In the genomic region with DNA sequence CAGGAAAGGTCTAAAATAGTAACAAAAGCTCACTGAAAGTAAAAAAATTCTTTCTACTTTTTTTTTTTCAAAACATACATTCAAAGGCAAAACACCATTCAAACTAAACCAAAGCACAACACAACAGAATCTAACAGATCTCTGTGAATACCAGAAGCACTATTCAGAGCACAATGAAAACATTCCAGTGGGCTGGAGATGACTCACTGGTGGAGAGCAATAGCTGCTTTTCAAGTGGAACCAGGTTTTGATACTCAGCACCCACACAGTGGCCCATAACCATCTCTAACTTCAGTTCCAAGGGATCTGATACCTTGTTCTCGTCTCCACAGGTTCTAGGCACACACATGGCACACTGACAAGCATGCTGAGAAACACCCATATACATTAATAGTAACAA, we compare ENCODE assay signal across 20 mouse cellular contexts. TPM values are rescaled to one million over a fixed set of nuclear protein-coding genes. Genes with fewer than 3 reads are reported as not detected.
DNase-seq lines count a peak whose midpoint lies in the region; ATAC-seq and TF ChIP-seq lines count a peak whose summit lies in the region.
"Had no signal": no experiment of that assay in that cellular context is flagged by ENCODE, and none has a peak within 500 bp of the region (broad histone marks: within the 10 kb centered on the region; RNA-seq: fewer than 3 reads in every experiment).

No protein-coding gene starts in this region.

- peaks cover 69% of the 10 kb centered on the region for H3K79me3 ChIP-seq in C2C12 (ENCODE audit: low read depth)

- peak; percentile 15 for DNase-seq in embryonic facial prominence, embryonic 14.5 days (ENCODE audit: low spot score)
- no peak for DNase-seq in embryonic facial prominence, embryonic 10.5 days (ENCODE audit: low spot score)
- DNase-seq in lung, postnatal 0 days (ENCODE audit: low spot score): peak; percentile 60
- no peak for DNase-seq in lung, postnatal 4 days
- peak; percentile 26 for DNase-seq in fat pad, adult 2 months (ENCODE audit: extremely low read depth, low read depth, low spot score)
- DNase-seq in gastrocnemius, postnatal 4 days (ENCODE audit: low spot score in 2 of 2): no peak
- no peak for DNase-seq in gastrocnemius, adult 8-10 months (ENCODE audit: low spot score in 2 of 2)
- DNase-seq: adrenal gland, postnatal 25 days; cerebellum, adult 9-10 months; heart, adult 2 months; kidney, adult 2 months; kidney, postnatal 25 days; liver, embryonic 13.5 days; right cerebral cortex, postnatal 25 days; thymus, postnatal 4 days had no signal

- no peak overlapping the region for H3ac ChIP-seq in C2C12 (ENCODE audit: control insufficient read depth, insufficient read length, low read depth)

- peaks cover 99% of the 10 kb centered on the region for H3K79me2 ChIP-seq in C2C12 (ENCODE audit: control insufficient read depth, insufficient read depth)

- no peak overlapping the region for H3K4me3 ChIP-seq in embryonic facial prominence, embryonic 14.5 days (ENCODE audit: low read depth, low read length)
- H3K4me3 ChIP-seq in embryonic facial prominence, embryonic 10.5 days: no peak overlapping the region
- H3K4me3 ChIP-seq in lung, postnatal 0 days (ENCODE audit: low read depth, low read length): no peak overlapping the region
- no peak overlapping the region for H3K4me3 ChIP-seq in C2C12 (ENCODE audit: insufficient read depth, poor library complexity, severe bottlenecking)
- H3K4me3 ChIP-seq: embryonic facial prominence, embryonic 13.5 days; forebrain, embryonic 12.5 days; heart, adult 2 months; heart, embryonic 15.5 days; limb, embryonic 10.5 days; liver, embryonic 13.5 days had no signal

- no peak for TF ChIP-seq EP300 in lung, postnatal 0 days (IDR thresholded peaks at IDR 0.05)

- H3K4me1 ChIP-seq in embryonic facial prominence, embryonic 14.5 days (ENCODE audit: control insufficient read depth, insufficient read depth, low read length): no peaks in the 10 kb centered on the region
- no peaks in the 10 kb centered on the region for H3K4me1 ChIP-seq in embryonic facial prominence, embryonic 10.5 days
- H3K4me1 ChIP-seq in lung, postnatal 0 days (ENCODE audit: insufficient read depth, low read depth, low read length): no peaks in the 10 kb centered on the region
- H3K4me1 ChIP-seq: embryonic facial prominence, embryonic 13.5 days; limb, embryonic 10.5 days had no signal

- 65% methylated on average over 1 of the region's 1 CpGs for WGBS in embryonic facial prominence, embryonic 14.5 days
- WGBS in embryonic facial prominence, embryonic 10.5 days: 90% methylated on average over 1 of the region's 1 CpGs
- 89% methylated on average over 1 of the region's 1 CpGs for WGBS in lung, postnatal 0 days

- no peaks in the 10 kb centered on the region for H3K27me3 ChIP-seq in embryonic facial prominence, embryonic 14.5 days (replicated peaks; ENCODE audit: control insufficient read depth, insufficient read depth, low read length)
- no peaks in the 10 kb centered on the region for H3K27me3 ChIP-seq in embryonic facial prominence, embryonic 10.5 days (replicated peaks; ENCODE audit: low read depth, poor library complexity, severe bottlenecking)
- H3K27me3 ChIP-seq in lung, postnatal 0 days (replicated peaks; ENCODE audit: insufficient read depth, low read length): no peaks in the 10 kb centered on the region
- H3K27me3 ChIP-seq in C2C12 (ENCODE audit: control insufficient read depth, insufficient read depth, insufficient read length): no peaks in the 10 kb centered on the region
- H3K27me3 ChIP-seq: embryonic facial prominence, embryonic 13.5 days; forebrain, embryonic 12.5 days; heart, embryonic 15.5 days; liver, embryonic 13.5 days had no signal

- H3K36me3 ChIP-seq in embryonic facial prominence, embryonic 14.5 days (ENCODE audit: control insufficient read depth, insufficient read depth, low read length): peaks cover 90% of the 10 kb centered on the region
- peaks cover 100% of the 10 kb centered on the region for H3K36me3 ChIP-seq in embryonic facial prominence, embryonic 10.5 days (replicated peaks)
- H3K36me3 ChIP-seq in lung, postnatal 0 days (ENCODE audit: insufficient read depth, low read length): peaks cover 12% of the 10 kb centered on the region; the same call in 1 of the 2 replicates
- peaks cover 82% of the 10 kb centered on the region for H3K36me3 ChIP-seq in C2C12 (ENCODE audit: control insufficient read depth, insufficient read depth)

- no peak overlapping the region for H3K4me2 ChIP-seq in embryonic facial prominence, embryonic 14.5 days (ENCODE audit: low read depth, low read length)
- H3K4me2 ChIP-seq in lung, postnatal 0 days (replicated peaks; ENCODE audit: low read depth, low read length): no peak overlapping the region
- H3K4me2 ChIP-seq: embryonic facial prominence, embryonic 13.5 days; forebrain, embryonic 12.5 days; heart, embryonic 15.5 days; liver, embryonic 13.5 days had no signal

- no peak overlapping the region for H3K27ac ChIP-seq in embryonic facial prominence, embryonic 14.5 days (replicated peaks; ENCODE audit: low read depth, low read length)
- no peak overlapping the region for H3K27ac ChIP-seq in embryonic facial prominence, embryonic 10.5 days (replicated peaks)
- no peak overlapping the region for H3K27ac ChIP-seq in lung, postnatal 0 days (ENCODE audit: low read length)
- H3K27ac ChIP-seq: embryonic facial prominence, embryonic 13.5 days; forebrain, embryonic 12.5 days; heart, adult 2 months; heart, embryonic 15.5 days; limb, embryonic 10.5 days; liver, embryonic 13.5 days had no signal

- H3K9me3 ChIP-seq in embryonic facial prominence, embryonic 14.5 days (ENCODE audit: control insufficient read depth, low read length): no peaks in the 10 kb centered on the region
- H3K9me3 ChIP-seq in embryonic facial prominence, embryonic 10.5 days: no peaks in the 10 kb centered on the region
- no peaks in the 10 kb centered on the region for H3K9me3 ChIP-seq in lung, postnatal 0 days (ENCODE audit: low read length)
- H3K9me3 ChIP-seq: embryonic facial prominence, embryonic 13.5 days; forebrain, embryonic 12.5 days; heart, embryonic 15.5 days; limb, embryonic 10.5 days; liver, embryonic 13.5 days had no signal

- ATAC-seq in embryonic facial prominence, embryonic 14.5 days (ENCODE audit: low read depth): no peak
- no peak for ATAC-seq in lung, postnatal 0 days

- no peak for TF ChIP-seq CTCF in lung, postnatal 0 days (IDR thresholded peaks at IDR 0.05)
- TF ChIP-seq CTCF in C2C12 (IDR thresholded peaks at IDR 0.05; ENCODE audit: control insufficient read depth, insufficient read depth, insufficient read length): no peak

- no peak overlapping the region for H3K9ac ChIP-seq in embryonic facial prominence, embryonic 14.5 days (ENCODE audit: low read depth, low read length)
- no peak overlapping the region for H3K9ac ChIP-seq in lung, postnatal 0 days (replicated peaks; ENCODE audit: low read depth)
- H3K9ac ChIP-seq: embryonic facial prominence, embryonic 13.5 days; forebrain, embryonic 12.5 days; heart, embryonic 15.5 days; liver, embryonic 13.5 days had no signal

TF ChIP-seq in C2C12, 6 proteins besides CTCF, POLR2A, EP300 and RAD21:
- peak; percentile 92 for TF ChIP-seq FOSL1 (IDR thresholded peaks at IDR 0.05; ENCODE audit: insufficient read depth, low read length, poor library complexity, severe bottlenecking)
- no peak for TF ChIP-seq MAX (IDR thresholded peaks at IDR 0.05)

RNA-seq across cellular contexts. Expression of a gene that starts 10.4 kb away (rescaled TPM):
- polyA plus RNA-seq in embryonic facial prominence, embryonic 14.5 days (2014; fragmentation: Nextera tagmentation; extraction: Ambion mirVana): 304 and 320 TPM in 2 replicates
- 546 and 560 TPM in 2 replicates for polyA plus RNA-seq in embryonic facial prominence, embryonic 10.5 days (2016; fragmentation: Nextera tagmentation; extraction: Ambion mirVana)
- polyA plus RNA-seq in lung, postnatal 0 days (2015; fragmentation: Nextera tagmentation; extraction: Ambion mirVana): 159 and 182 TPM in 2 replicates
- polyA plus RNA-seq in C2C12 (2012; fragmentation: generic; extraction: Trizol): 195 TPM
- total RNA-seq in gastrocnemius, postnatal 4 days (2021): 100 to 1,000 TPM; 166 to 179 TPM
- 10 to 100 TPM; 35.5 to 40.8 (median 40.0) TPM for total RNA-seq in gastrocnemius, adult 8-10 months (2022)

RNA-seq across cellular contexts. Expression of a gene that starts 10.7 kb away (rescaled TPM):
- polyA plus RNA-seq in embryonic facial prominence, embryonic 14.5 days (2014; fragmentation: Nextera tagmentation; extraction: Ambion mirVana): 37.1 and 45.0 TPM in 2 replicates
- polyA plus RNA-seq in embryonic facial prominence, embryonic 10.5 days (2016; fragmentation: Nextera tagmentation; extraction: Ambion mirVana): 49.0 and 49.3 TPM in 2 replicates
- polyA plus RNA-seq in lung, postnatal 0 days (2015; fragmentation: Nextera tagmentation; extraction: Ambion mirVana): 32.3 and 36.5 TPM in 2 replicates
- 31.2 TPM for polyA plus RNA-seq in C2C12 (2012; fragmentation: generic; extraction: Trizol)
- total RNA-seq in gastrocnemius, postnatal 4 days (2021): 10 to 100 TPM; 28.2 to 28.8 TPM
- total RNA-seq in gastrocnemius, adult 8-10 months (2022): 10 to 100 TPM; 24.3 to 32.6 (median 26.6) TPM

RNA-seq across cellular contexts. Expression of a gene that starts 37.3 kb away (rescaled TPM):
- polyA plus RNA-seq in embryonic facial prominence, embryonic 14.5 days (2014; fragmentation: Nextera tagmentation; extraction: Ambion mirVana): 7.9 and 11.7 TPM in 2 replicates
- 0.48 and 0.71 TPM in 2 replicates for polyA plus RNA-seq in embryonic facial prominence, embryonic 10.5 days (2016; fragmentation: Nextera tagmentation; extraction: Ambion mirVana)
- polyA plus RNA-seq in lung, postnatal 0 days (2015; fragmentation: Nextera tagmentation; extraction: Ambion mirVana): 0.80 and 0.98 TPM in 2 replicates
- polyA plus RNA-seq in C2C12 (2012; fragmentation: generic; extraction: Trizol): 15.0 TPM
- 10 to 100 TPM; 77.8 to 78.7 TPM for total RNA-seq in gastrocnemius, postnatal 4 days (2021)
- total RNA-seq in gastrocnemius, adult 8-10 months (2022): 10 to 100 TPM; 46.1 to 56.7 (median 48.1) TPM

RNA-seq across cellular contexts. Expression of a gene that starts 53.2 kb away (rescaled TPM):
- polyA plus RNA-seq in embryonic facial prominence, embryonic 14.5 days (2014; fragmentation: Nextera tagmentation; extraction: Ambion mirVana): 4.6 and 4.9 TPM in 2 replicates
- 6.0 and 6.6 TPM in 2 replicates for polyA plus RNA-seq in embryonic facial prominence, embryonic 10.5 days (2016; fragmentation: Nextera tagmentation; extraction: Ambion mirVana)
- polyA plus RNA-seq in lung, postnatal 0 days (2015; fragmentation: Nextera tagmentation; extraction: Ambion mirVana): 15.6 and 16.9 TPM in 2 replicates
- polyA plus RNA-seq in C2C12 (2012; fragmentation: generic; extraction: Trizol): 4.6 TPM
- 1 to 10 TPM; 6.7 to 7.5 TPM for total RNA-seq in gastrocnemius, postnatal 4 days (2021)
- total RNA-seq in gastrocnemius, adult 8-10 months (2022): under 1 TPM; 0.48 to 0.79 (median 0.63) TPM

Comparison
In these comparisons a context has a peak if more than half of its experiments do, and no peak if none do; other contexts are left out.
1. DNase-seq: peak in embryonic facial prominence, embryonic 14.5 days (single experiment), lung, postnatal 0 days (single experiment) and fat pad, adult 2 months (single experiment); none in embryonic facial prominence, embryonic 10.5 days (single experiment), lung, postnatal 4 days (0 of 2), gastrocnemius, postnatal 4 days (0 of 2) and gastrocnemius, adult 8-10 months (0 of 2).